8 mouse cellular contexts compared by ENCODE assay signal in the genomic region with DNA sequence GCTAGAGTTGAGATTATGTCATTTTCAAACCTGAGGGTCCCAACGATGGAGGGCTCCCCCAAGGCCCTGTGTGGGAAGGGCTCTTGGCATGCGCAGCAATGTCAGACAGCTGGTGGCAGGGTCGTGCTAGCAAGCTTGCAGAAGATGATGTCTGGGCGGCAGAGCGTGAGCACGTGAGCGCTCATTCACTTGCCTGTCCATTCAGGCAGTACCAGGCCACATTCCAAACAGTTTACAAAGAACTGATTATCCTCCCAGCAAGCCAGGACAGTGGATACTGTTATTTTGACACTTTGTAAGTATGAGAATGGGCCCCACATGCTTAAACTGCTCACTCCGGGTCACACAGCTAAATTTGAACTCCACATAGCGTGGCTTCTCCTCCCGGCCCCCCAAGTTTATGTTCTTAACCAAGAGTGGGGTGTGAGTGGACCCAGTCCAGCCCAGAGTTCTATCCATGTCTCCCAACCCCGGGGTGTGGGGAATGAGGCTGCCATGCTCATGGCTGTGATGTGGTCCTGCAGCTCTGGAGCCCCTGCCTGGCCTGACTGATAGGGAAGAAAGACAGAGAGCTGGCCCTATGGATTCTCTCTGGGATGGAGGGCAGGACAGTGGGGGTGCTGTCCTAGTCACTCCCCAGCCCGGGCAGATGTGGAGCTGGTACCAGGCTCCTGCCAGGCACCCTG. TPM values are rescaled to one million over a fixed set of nuclear protein-coding genes. Genes with fewer than 3 reads are reported as not detected.
DNase-seq lines count a peak whose midpoint lies in the region; ATAC-seq and TF ChIP-seq lines count a peak whose summit lies in the region.

No protein-coding gene starts in this region.

- ATAC-seq in frontal cortex, adult (ENCODE audit: low TSS enrichment) = peak; percentile 15
- peak; percentile 39 for ATAC-seq in stomach, embryonic 14.5 days (ENCODE audit: insufficient number of reproducible peaks, insufficient read depth, low FRiP score, low read depth)
- no peak for ATAC-seq in monocyte, adult 5-6 weeks (replicated peaks; ENCODE audit: insufficient number of reproducible peaks, low FRiP score, low TSS enrichment, poor library complexity, severe bottlenecking)

- no peak for TF ChIP-seq POLR2A in testis, adult 2 months (IDR thresholded peaks at IDR 0.05; ENCODE audit: control insufficient read depth, low read depth, low read length)

- intact Hi-C loops in left cerebral cortex, postnatal 25 days (cut with DNase I) = no loop called here

- H3K4me1 ChIP-seq in testis, adult 2 months (ENCODE audit: control insufficient read depth, insufficient read depth, low read length) = peaks cover 12% of the 10 kb centered on the region
- peaks cover 38% of the 10 kb centered on the region for H3K4me1 ChIP-seq in stomach, embryonic 14.5 days (ENCODE audit: control insufficient read depth, insufficient read depth, low read length)

- no peak for DNase-seq in frontal cortex, postnatal 14 days (ENCODE audit: low spot score in 2 of 2)
- DNase-seq in testis, postnatal 10 days (ENCODE audit: low spot score) = no peak
- DNase-seq in left cerebral cortex, postnatal 25 days (ENCODE audit: low spot score in 2 of 2) = peak; percentile 34 to 53
- no peak for DNase-seq in cerebellum, adult 18-20 months

- TF ChIP-seq CTCF in testis, adult 2 months (IDR thresholded peaks at IDR 0.05; ENCODE audit: control insufficient read depth, insufficient read depth, insufficient replicate concordance, low read depth, low read length) = no peak

- WGBS in stomach, embryonic 14.5 days = 26% methylated on average over 12 of the region's 12 CpGs

- peak overlapping the region; percentile 1; the same call in 1 of the 2 replicates for H3K4me2 ChIP-seq in stomach, embryonic 14.5 days (replicated peaks; ENCODE audit: low read depth, low read length)

- no peaks in the 10 kb centered on the region for H3K36me3 ChIP-seq in testis, adult 2 months (ENCODE audit: control insufficient read depth, insufficient read depth, low read length)
- H3K36me3 ChIP-seq in stomach, embryonic 14.5 days (ENCODE audit: control insufficient read depth, insufficient read depth, low read length) = no peaks in the 10 kb centered on the region

- peak overlapping the region; percentile 32 for H3K27ac ChIP-seq in testis, adult 2 months (ENCODE audit: control insufficient read depth, insufficient read depth, low read depth, low read length)
- peak overlapping the region; percentile 62 for H3K27ac ChIP-seq in stomach, embryonic 14.5 days (ENCODE audit: low read length)

- no peaks in the 10 kb centered on the region for H3K9me3 ChIP-seq in stomach, embryonic 14.5 days (ENCODE audit: control insufficient read depth, low read depth, low read length)

- no peaks in the 10 kb centered on the region for H3K27me3 ChIP-seq in testis, adult 2 months (ENCODE audit: control insufficient read depth, insufficient read depth, low read length)
- no peaks in the 10 kb centered on the region for H3K27me3 ChIP-seq in stomach, embryonic 14.5 days (ENCODE audit: control insufficient read depth, insufficient read depth, low read length)

- H3K4me3 ChIP-seq in testis, adult 2 months (ENCODE audit: control insufficient read depth, low read depth, low read length) = no peak overlapping the region
- H3K4me3 ChIP-seq in stomach, embryonic 14.5 days (ENCODE audit: low read depth, low read length) = no peak overlapping the region

- no peak overlapping the region; the same call in 1 of the 2 replicates for H3K9ac ChIP-seq in stomach, embryonic 14.5 days (replicated peaks; ENCODE audit: low read depth, low read length)

RNA-seq across cellular contexts. Expression of gene Ece1, which starts 34.7 kb away (rescaled TPM):
- polyA plus RNA-seq in testis, adult 2 months (2012; rRNA removed) = 4.7 and 6.0 TPM in 2 replicates
- total RNA-seq in left cerebral cortex, postnatal 25 days (2021) = 10 to 100 TPM; 70.5 to 72.2 TPM
- 80.6 and 83.2 TPM in 2 replicates for polyA plus RNA-seq in stomach, embryonic 14.5 days (2014; fragmentation: Nextera tagmentation; extraction: Ambion mirVana)
- total RNA-seq in monocyte, adult 5-6 weeks (2017) = 7.1 to 11.7 TPM (median 9.6 TPM) in 3 replicates

Comparison
In these comparisons a context has a peak if more than half of its experiments do, and no peak if none do; other contexts are left out.
1. DNase-seq: peak in left cerebral cortex, postnatal 25 days (2 of 2); none in frontal cortex, postnatal 14 days (0 of 2), testis, postnatal 10 days (single experiment) and cerebellum, adult 18-20 months (0 of 2).